Comparison of ENCODE assay signal across 8 mouse cellular contexts in genomic region chr4:109280459-109281160, GRCm38 (mm10). TPM values are rescaled to one million over a fixed set of nuclear protein-coding genes. Genes with fewer than 3 reads are reported as not detected.
DNase-seq lines count a peak whose midpoint lies in the region; ATAC-seq lines count a peak whose summit lies in the region.

No protein-coding gene starts in this region.

- H3K4me1 ChIP-seq in forebrain, embryonic 16.5 days (replicated peaks; ENCODE audit: control insufficient read depth, insufficient read depth, low read length) = peaks cover 4% of the 10 kb centered on the region; the same call in 1 of the 2 replicates
- H3K4me1 ChIP-seq in lung, embryonic 15.5 days = peaks cover 19% of the 10 kb centered on the region
- H3K4me1 ChIP-seq in neural tube, embryonic 14.5 days (ENCODE audit: control insufficient read depth, insufficient read depth, low read length) = no peaks in the 10 kb centered on the region

- no peaks in the 10 kb centered on the region for H3K9me3 ChIP-seq in forebrain, embryonic 16.5 days (ENCODE audit: control insufficient read depth, low read length)
- no peaks in the 10 kb centered on the region for H3K9me3 ChIP-seq in lung, embryonic 15.5 days
- no peaks in the 10 kb centered on the region for H3K9me3 ChIP-seq in neural tube, embryonic 14.5 days (ENCODE audit: control insufficient read depth, low read length)

- H3K27ac ChIP-seq in forebrain, embryonic 16.5 days (ENCODE audit: low read length) = no peak overlapping the region
- peak overlapping the region; percentile 85 for H3K27ac ChIP-seq in lung, embryonic 15.5 days
- 0 out of 2 replicates have a peak overlapping the region, but pooled peaks have one; percentile 22 for H3K27ac ChIP-seq in neural tube, embryonic 14.5 days (ENCODE audit: low read depth, low read length)

- DNase-seq in layer of hippocampus, postnatal 10 days (ENCODE audit: low spot score in 2 of 2) = peak; percentile 15 to 27
- no peak for DNase-seq in layer of hippocampus, adult 8-10 months (ENCODE audit: low spot score in 2 of 2)
- peak; percentile 33 for DNase-seq in cerebellum, adult 11-12 months
- peak; percentile 41 for DNase-seq in urinary bladder, postnatal 14 days (ENCODE audit: low spot score)

- peak overlapping the region; percentile 77 for H3K4me2 ChIP-seq in forebrain, embryonic 16.5 days (ENCODE audit: low read length)
- peak overlapping the region; percentile 85 for H3K4me2 ChIP-seq in lung, embryonic 15.5 days
- H3K4me2 ChIP-seq in neural tube, embryonic 14.5 days (ENCODE audit: low read depth, low read length) = peak overlapping the region; percentile 79

- ATAC-seq in forebrain, embryonic 16.5 days = peak; percentile 86
- ATAC-seq in inflammation-experienced regulatory T-cells, adult 6 months = peak; percentile 29
- peak; percentile 89 for ATAC-seq in lung, embryonic 15.5 days (ENCODE audit: borderline replicate concordance, extremely low read depth, low FRiP score, low TSS enrichment)
- peak; percentile 86 for ATAC-seq in neural tube, embryonic 14.5 days (ENCODE audit: low read depth)

- H3K9ac ChIP-seq in forebrain, embryonic 16.5 days (replicated peaks; ENCODE audit: low read depth, low read length) = peak overlapping the region; percentile 71
- H3K9ac ChIP-seq in lung, embryonic 15.5 days = peak overlapping the region; percentile 76
- H3K9ac ChIP-seq in neural tube, embryonic 14.5 days (replicated peaks; ENCODE audit: low read depth, low read length) = peak overlapping the region; percentile 62

- H3K27me3 ChIP-seq in forebrain, embryonic 16.5 days (replicated peaks; ENCODE audit: control insufficient read depth, insufficient read depth, low read length) = no peaks in the 10 kb centered on the region
- no peaks in the 10 kb centered on the region for H3K27me3 ChIP-seq in lung, embryonic 15.5 days
- H3K27me3 ChIP-seq in neural tube, embryonic 14.5 days (ENCODE audit: control insufficient read depth, insufficient read depth, low read length) = no peaks in the 10 kb centered on the region; the same call in 1 of the 2 replicates

- peak overlapping the region; percentile 75 for H3K4me3 ChIP-seq in forebrain, embryonic 16.5 days (replicated peaks; ENCODE audit: low read length)
- peak overlapping the region; percentile 85 for H3K4me3 ChIP-seq in lung, embryonic 15.5 days
- H3K4me3 ChIP-seq in neural tube, embryonic 14.5 days (ENCODE audit: low read depth, low read length) = peak overlapping the region; percentile 69

- no peaks in the 10 kb centered on the region for H3K36me3 ChIP-seq in forebrain, embryonic 16.5 days (ENCODE audit: control insufficient read depth, insufficient read depth)
- H3K36me3 ChIP-seq in lung, embryonic 15.5 days = no peaks in the 10 kb centered on the region
- H3K36me3 ChIP-seq in neural tube, embryonic 14.5 days (ENCODE audit: control insufficient read depth, insufficient read depth, low read length) = no peaks in the 10 kb centered on the region

- WGBS in forebrain, embryonic 16.5 days = under 1% methylated on average over 68 of the region's 85 CpGs
- under 1% methylated on average over 45 of the region's 85 CpGs for WGBS in lung, embryonic 15.5 days
- under 1% methylated on average over 77 of the region's 85 CpGs for WGBS in neural tube, embryonic 14.5 days

RNA-seq across cellular contexts. Expression of gene Eps15, which starts 0.5 kb away (rescaled TPM):
- 100 to 1,000 TPM; 168 TPM for total RNA-seq in layer of hippocampus, postnatal 10 days (2021)
- 100 to 1,000 TPM; 195 to 231 (median 218) TPM for total RNA-seq in layer of hippocampus, adult 8-10 months (2022)
- 41.5 and 46.0 TPM in 2 replicates for polyA plus RNA-seq in forebrain, embryonic 16.5 days (2015; fragmentation: Nextera tagmentation; extraction: Ambion mirVana)
- 10 to 100 TPM; 68.9 to 72.9 (median 72.8) TPM for polyA plus RNA-seq in inflammation-experienced regulatory T-cells, adult 6 months (2017; shearing (Covaris generic))
- 38.6 and 47.3 TPM in 2 replicates for polyA plus RNA-seq in lung, embryonic 15.5 days (2015; fragmentation: Nextera tagmentation; extraction: Ambion mirVana)
- 82.4 and 101 TPM in 2 replicates for polyA plus RNA-seq in neural tube, embryonic 14.5 days (2014; fragmentation: Nextera tagmentation; extraction: Ambion mirVana)

RNA-seq across cellular contexts. Expression of gene Calr4, which starts 46.3 kb away (rescaled TPM):
- under 1 TPM; 0.71 to 0.85 TPM for total RNA-seq in layer of hippocampus, postnatal 10 days (2021)
- total RNA-seq in layer of hippocampus, adult 8-10 months (2022) = 1 to 10 TPM in 2 of 4 experiments, under 1 TPM in 2; 0.76 to 2.0 (median 1.0) TPM
- polyA plus RNA-seq in forebrain, embryonic 16.5 days (2015; fragmentation: Nextera tagmentation; extraction: Ambion mirVana) = 0.44 and 0.51 TPM in 2 replicates
- polyA plus RNA-seq in inflammation-experienced regulatory T-cells, adult 6 months (2017; shearing (Covaris generic)) = not detected
- 0.08 TPM in 1 of 2 replicates, not detected in the other for polyA plus RNA-seq in lung, embryonic 15.5 days (2015; fragmentation: Nextera tagmentation; extraction: Ambion mirVana)
- polyA plus RNA-seq in neural tube, embryonic 14.5 days (2014; fragmentation: Nextera tagmentation; extraction: Ambion mirVana) = 1.6 and 2.2 TPM in 2 replicates

Comparison
In these comparisons a context has a peak if more than half of its experiments do, and no peak if none do; other contexts are left out.
1. DNase-seq: peak in layer of hippocampus, postnatal 10 days (2 of 2), cerebellum, adult 11-12 months (single experiment) and urinary bladder, postnatal 14 days (single experiment); none in layer of hippocampus, adult 8-10 months (0 of 2).
2. ATAC-seq: peak in every context shown above with its lines; median percentile 89 in lung, embryonic 15.5 days; 86 in forebrain, embryonic 16.5 days; 86 in neural tube, embryonic 14.5 days; 29 in inflammation-experienced regulatory T-cells, adult 6 months.
3. Peak in every context shown above with its lines, with median percentiles within 50 percentile points of each other: H3K4me2 ChIP-seq, H3K4me3 ChIP-seq and H3K9ac ChIP-seq.